Mouse (Mus musculus): ENCODE measurements around the gene Camkv. TPM values are rescaled to one million over a fixed set of nuclear protein-coding genes. Genes with fewer than 3 reads are reported as not detected.

Camkv gene
- polyA plus RNA-seq, 1 experiment from 2014 or later: 0.07 TPM

DNA sequence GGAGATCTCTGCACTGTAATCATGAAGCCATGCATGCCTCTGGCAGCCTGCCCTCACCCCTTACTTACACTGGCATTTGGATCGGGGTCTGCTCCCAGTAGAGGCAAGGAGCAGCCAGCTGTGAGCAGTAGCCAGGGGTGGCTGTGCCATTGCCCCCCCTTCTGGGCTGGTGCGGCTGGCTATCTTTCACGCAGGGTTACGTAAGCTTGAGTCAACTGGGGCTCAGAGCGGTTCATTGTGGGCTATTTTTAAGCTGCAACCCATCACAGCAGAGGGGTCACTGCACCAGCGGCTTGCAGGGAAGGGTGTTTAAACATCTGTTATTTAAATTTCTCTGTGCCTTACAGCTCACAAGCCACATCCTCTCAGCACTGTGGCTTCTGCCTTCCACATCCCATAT is 11.5 kb upstream of the Camkv start:
- H3K27me3 ChIP-seq (ENCODE audit: control insufficient read depth, insufficient read depth, low read length): no peaks in the 10 kb centered on the region
- H3K4me1 ChIP-seq (ENCODE audit: control insufficient read depth in 2 of 2, insufficient read depth in 2 of 2, low read length in 2 of 2): peaks cover 25 to 45% of the 10 kb centered on the region in 2 experiments
- H3K27ac ChIP-seq (replicated peaks in 1 of 2; ENCODE audit: control insufficient read depth in 1 of 2, insufficient read depth in 1 of 2, low read depth in 2 of 2, low read length in 2 of 2): peak overlapping the region in 1 of 2 experiments; percentile 53; a peak in 1 of 4 replicates
- no peaks in the 10 kb centered on the region for H3K9me3 ChIP-seq (ENCODE audit: control insufficient read depth, low read length)
- 19% methylated on average over 6 of the region's 6 CpGs for WGBS
- 0 out of 2 replicates have a peak, but pooled peaks have one; percentile 10 for ATAC-seq (ENCODE audit: insufficient number of reproducible peaks, insufficient read depth, low FRiP score, low read depth)
- H3K4me2 ChIP-seq (ENCODE audit: low read length): peak overlapping the region; percentile 12
- H3K9ac ChIP-seq (ENCODE audit: low read length): no peak overlapping the region
- H3K4me3 ChIP-seq (ENCODE audit: control insufficient read depth in 1 of 2, insufficient read depth in 1 of 2, low read depth in 1 of 2, low read length in 2 of 2): no peak overlapping the region
- H3K36me3 ChIP-seq (ENCODE audit: control insufficient read depth, insufficient read depth, low read length): no peaks in the 10 kb centered on the region

DNA sequence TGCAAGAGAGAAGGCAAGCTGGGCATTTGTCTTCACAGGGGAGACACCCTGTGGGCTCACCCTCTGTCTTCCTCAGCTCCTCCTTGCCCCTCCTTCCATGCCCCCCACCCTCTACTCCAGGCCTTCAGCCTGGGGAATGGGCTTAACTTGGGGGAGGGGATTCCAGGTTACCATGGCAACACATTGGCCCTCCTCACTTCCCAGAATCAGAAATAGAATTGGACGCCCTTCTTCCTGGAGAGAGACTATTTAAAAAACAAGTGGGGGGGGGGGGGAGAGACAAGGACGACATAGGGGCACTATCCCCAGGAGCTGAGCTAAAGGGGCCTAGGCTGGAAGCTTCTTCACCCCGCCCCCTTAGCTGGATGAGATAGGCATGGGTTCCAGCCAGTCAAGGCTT is 10.2 kb upstream of the Camkv start:
- H3K4me1 ChIP-seq (ENCODE audit: control insufficient read depth in 2 of 2, insufficient read depth in 2 of 2, low read length in 2 of 2): peaks cover 25 to 46% of the 10 kb centered on the region in 2 experiments
- ATAC-seq (ENCODE audit: insufficient number of reproducible peaks, insufficient read depth, low FRiP score, low read depth): no peak

DNA sequence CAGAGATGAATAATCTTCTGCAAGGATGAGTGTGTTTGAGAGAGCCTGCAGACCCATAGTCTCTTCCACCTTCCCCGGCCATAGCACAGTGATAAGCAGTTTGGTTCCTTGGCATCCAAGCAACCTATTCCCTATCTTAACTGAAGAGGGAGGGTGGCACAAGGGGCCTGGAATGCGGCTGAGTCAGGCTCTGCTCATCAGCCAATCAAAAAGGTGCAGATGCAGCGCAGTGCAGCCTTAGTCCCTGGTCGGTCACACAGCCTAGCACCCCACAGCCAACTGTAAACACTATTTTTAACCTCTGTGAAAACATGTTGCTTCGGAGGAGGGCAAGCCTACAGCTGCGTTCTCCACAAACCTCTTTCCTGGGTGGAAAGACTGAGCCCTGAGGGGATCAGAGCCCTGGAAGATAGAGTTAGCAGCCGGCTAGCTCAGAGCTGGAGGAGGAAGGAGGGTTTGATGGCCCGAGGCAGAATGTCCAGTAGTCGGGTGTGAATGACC is 8.5 kb upstream of the Camkv start:
- ATAC-seq (ENCODE audit: insufficient number of reproducible peaks, insufficient read depth, low FRiP score, low read depth): no peak
- Histone ChIP-seq H3K9me3 (ENCODE audit: control insufficient read depth, low read length) (no peaks in the 10 kb centered on the region), H3K4me3 (ENCODE audit: control insufficient read depth in 1 of 2, insufficient read depth in 1 of 2, low read depth in 1 of 2, low read length in 2 of 2) (no peak overlapping the region), H3K36me3 (ENCODE audit: control insufficient read depth, insufficient read depth, low read length) (no peaks in the 10 kb centered on the region), H3K4me1 (ENCODE audit: control insufficient read depth in 2 of 2, insufficient read depth in 2 of 2, low read length in 2 of 2) (peaks cover 25 to 46% of the 10 kb centered on the region in 2 experiments), H3K4me2 (ENCODE audit: low read length) (peak overlapping the region; percentile 29; the same call in 1 of the 2 replicates), H3K9ac (ENCODE audit: low read length) (no peak overlapping the region), H3K27ac (replicated peaks in 1 of 2; ENCODE audit: control insufficient read depth in 1 of 2, insufficient read depth in 1 of 2, low read depth in 2 of 2, low read length in 2 of 2) (peak overlapping the region in 1 of 2 experiments; percentile 19; a peak in 1 of 4 replicates), H3K27me3 (ENCODE audit: control insufficient read depth, insufficient read depth, low read length) (no peaks in the 10 kb centered on the region)
- WGBS: 18% methylated on average over 9 of the region's 9 CpGs

More for the DNA sequence above, 10.2 kb upstream of the Camkv start:
- Histone ChIP-seq H3K9ac (ENCODE audit: low read length) (no peak overlapping the region), H3K9me3 (ENCODE audit: control insufficient read depth, low read length) (no peaks in the 10 kb centered on the region), H3K36me3 (ENCODE audit: control insufficient read depth, insufficient read depth, low read length) (no peaks in the 10 kb centered on the region), H3K4me3 (ENCODE audit: control insufficient read depth in 1 of 2, insufficient read depth in 1 of 2, low read depth in 1 of 2, low read length in 2 of 2) (no peak overlapping the region), H3K4me2 (ENCODE audit: low read length) (no peak overlapping the region), H3K27ac (replicated peaks in 1 of 2; ENCODE audit: control insufficient read depth in 1 of 2, insufficient read depth in 1 of 2, low read depth in 2 of 2, low read length in 2 of 2) (no peak overlapping the region), H3K27me3 (ENCODE audit: control insufficient read depth, insufficient read depth, low read length) (no peaks in the 10 kb centered on the region)
- WGBS: 43% methylated on average over 3 of the region's 3 CpGs

DNA sequence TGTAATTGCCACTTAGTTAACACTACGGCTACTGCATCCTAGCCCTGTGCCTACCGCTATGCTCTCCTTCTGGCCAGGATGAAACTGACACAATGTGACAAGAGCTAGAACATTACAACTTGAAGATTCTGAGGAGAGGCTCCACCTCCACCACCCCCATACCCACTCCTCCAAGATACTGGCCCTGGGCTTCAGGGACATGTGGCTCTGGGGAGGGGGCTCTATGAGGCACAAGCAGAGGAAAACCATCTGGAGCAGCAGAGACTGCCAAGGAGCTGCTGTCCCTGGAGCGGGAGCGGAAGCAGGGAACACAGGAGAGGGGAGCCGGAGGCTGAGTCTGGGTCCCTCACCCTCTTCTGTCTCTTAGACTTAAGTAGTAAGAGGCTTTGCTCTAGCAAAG is 7.7 kb upstream of the Camkv start:
- Histone ChIP-seq H3K36me3 (ENCODE audit: control insufficient read depth, insufficient read depth, low read length) (no peaks in the 10 kb centered on the region), H3K4me1 (ENCODE audit: control insufficient read depth in 2 of 2, insufficient read depth in 2 of 2, low read length in 2 of 2) (peaks cover 25 to 46% of the 10 kb centered on the region in 2 experiments), H3K27me3 (ENCODE audit: control insufficient read depth, insufficient read depth, low read length) (no peaks in the 10 kb centered on the region), H3K4me2 (ENCODE audit: low read length) (no peak overlapping the region), H3K9ac (ENCODE audit: low read length) (no peak overlapping the region), H3K4me3 (ENCODE audit: control insufficient read depth in 1 of 2, insufficient read depth in 1 of 2, low read depth in 1 of 2, low read length in 2 of 2) (no peak overlapping the region), H3K9me3 (ENCODE audit: control insufficient read depth, low read length) (no peaks in the 10 kb centered on the region), H3K27ac (replicated peaks in 1 of 2; ENCODE audit: control insufficient read depth in 1 of 2, insufficient read depth in 1 of 2, low read depth in 2 of 2, low read length in 2 of 2) (no peak overlapping the region)
- no peak for ATAC-seq (ENCODE audit: insufficient number of reproducible peaks, insufficient read depth, low FRiP score, low read depth)
- 60% methylated on average over 5 of the region's 5 CpGs for WGBS

DNA sequence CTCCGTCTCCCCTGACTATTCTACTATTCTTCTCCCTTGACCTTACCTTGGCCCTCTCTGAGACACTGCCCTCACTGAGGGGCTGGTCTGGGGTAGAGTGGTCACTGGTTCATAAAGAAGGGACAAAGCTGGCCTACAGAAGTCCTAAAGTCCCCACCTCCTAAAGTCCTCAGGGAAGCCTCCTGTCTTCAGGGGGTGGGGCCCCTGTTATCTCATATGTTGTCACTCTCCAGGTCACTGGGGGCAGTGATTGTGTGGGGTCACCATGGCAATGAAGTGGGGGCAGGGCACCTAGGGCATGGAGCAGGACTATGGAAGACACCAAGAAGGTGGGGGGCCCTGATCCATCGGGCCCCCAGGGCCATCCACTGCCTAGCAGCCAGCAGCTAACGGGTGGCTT is 7.3 kb upstream of the Camkv start, which contains the start of gene Actl11:
TSS of gene Actl11 (plus strand) at position 301 of the 400 bp plus-strand sequence.
- H3K4me1 ChIP-seq (ENCODE audit: control insufficient read depth in 2 of 2, insufficient read depth in 2 of 2, low read length in 2 of 2): peaks cover 25 to 46% of the 10 kb centered on the region in 2 experiments
- no peaks in the 10 kb centered on the region for H3K36me3 ChIP-seq (ENCODE audit: control insufficient read depth, insufficient read depth, low read length)
- no peak for ATAC-seq (ENCODE audit: insufficient number of reproducible peaks, insufficient read depth, low FRiP score, low read depth)
- H3K4me3 ChIP-seq (ENCODE audit: control insufficient read depth in 1 of 2, insufficient read depth in 1 of 2, low read depth in 1 of 2, low read length in 2 of 2): no peak within 1 kb of the TSS
- no peaks in the 10 kb centered on the region for H3K27me3 ChIP-seq (ENCODE audit: control insufficient read depth, insufficient read depth, low read length)
- 73% methylated on average over 3 of the region's 3 CpGs for whole genome bisulfite sequencing
- peak within 1 kb of the TSS; percentile 29; the same call in 1 of the 2 replicates for H3K4me2 ChIP-seq (ENCODE audit: low read length)
- H3K9me3 ChIP-seq (ENCODE audit: control insufficient read depth, low read length): no peaks in the 10 kb centered on the region
- H3K27ac ChIP-seq (replicated peaks in 1 of 2; ENCODE audit: control insufficient read depth in 1 of 2, insufficient read depth in 1 of 2, low read depth in 2 of 2, low read length in 2 of 2): no peak within 1 kb of the TSS
- no peak within 1 kb of the TSS for H3K9ac ChIP-seq (ENCODE audit: low read length)

DNA sequence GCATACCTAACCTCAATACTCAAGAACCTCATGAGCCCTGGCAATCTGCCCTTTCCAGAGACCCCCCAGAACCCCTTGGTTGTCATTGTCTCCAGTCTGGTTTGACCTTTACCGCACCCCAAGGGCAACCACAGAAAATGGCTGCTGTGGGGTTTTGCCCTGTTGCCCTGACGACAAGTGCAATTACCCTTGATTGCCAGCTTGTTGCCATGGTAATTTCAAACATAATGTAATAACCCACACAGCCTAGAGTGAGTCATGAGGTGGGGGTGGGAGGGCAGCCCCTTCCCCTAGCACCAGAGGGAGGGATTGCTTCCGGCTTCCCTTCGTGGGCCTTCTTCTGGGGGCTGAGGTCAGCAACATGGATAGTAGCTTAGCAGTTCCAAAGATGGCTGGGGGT is 3.3 kb upstream of the Camkv start:
- no peak overlapping the region for H3K9ac ChIP-seq (ENCODE audit: low read length)
- H3K27me3 ChIP-seq (ENCODE audit: control insufficient read depth, insufficient read depth, low read length): peaks cover 34% of the 10 kb centered on the region
- peaks cover 12 to 31% of the 10 kb centered on the region in 2 experiments; a peak in 3 of 4 replicates for H3K4me1 ChIP-seq (ENCODE audit: control insufficient read depth in 2 of 2, insufficient read depth in 2 of 2, low read length in 2 of 2)
- no peak overlapping the region for H3K4me3 ChIP-seq (ENCODE audit: control insufficient read depth in 1 of 2, insufficient read depth in 1 of 2, low read depth in 1 of 2, low read length in 2 of 2)
- WGBS: 73% methylated on average over 4 of the region's 4 CpGs
- no peaks in the 10 kb centered on the region for H3K36me3 ChIP-seq (ENCODE audit: control insufficient read depth, insufficient read depth, low read length)
- ATAC-seq (ENCODE audit: insufficient number of reproducible peaks, insufficient read depth, low FRiP score, low read depth): no peak
- H3K9me3 ChIP-seq (ENCODE audit: control insufficient read depth, low read length): no peaks in the 10 kb centered on the region
- H3K27ac ChIP-seq (replicated peaks in 1 of 2; ENCODE audit: control insufficient read depth in 1 of 2, insufficient read depth in 1 of 2, low read depth in 2 of 2, low read length in 2 of 2): no peak overlapping the region
- H3K4me2 ChIP-seq (ENCODE audit: low read length): no peak overlapping the region

DNA sequence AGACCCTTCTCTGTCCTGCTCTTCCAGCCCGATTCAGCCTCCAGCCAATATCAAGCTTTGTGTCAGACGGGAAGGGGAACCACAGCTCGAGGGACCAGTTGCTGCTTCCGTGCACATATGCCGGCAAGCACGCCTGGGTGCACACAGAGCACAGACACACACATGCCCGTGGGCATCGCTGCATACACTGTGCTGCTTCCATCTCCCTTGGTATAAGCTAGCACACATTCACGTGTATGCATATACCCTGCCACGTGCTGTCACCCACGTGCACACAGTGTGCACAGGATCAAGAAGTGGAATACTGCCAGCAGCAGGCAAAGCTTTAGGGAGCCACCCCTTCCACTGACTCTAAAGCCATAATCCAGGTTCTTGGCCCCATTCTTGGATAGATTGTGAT is 1.3 kb upstream of the Camkv start:
- Histone ChIP-seq H3K36me3 (ENCODE audit: control insufficient read depth, insufficient read depth, low read length) (no peaks in the 10 kb centered on the region), H3K4me1 (ENCODE audit: control insufficient read depth in 2 of 2, insufficient read depth in 2 of 2, low read length in 2 of 2) (peaks cover 0 to 13% of the 10 kb centered on the region in 2 experiments; a peak in 2 of 4 replicates), H3K27ac (replicated peaks in 1 of 2; ENCODE audit: control insufficient read depth in 1 of 2, insufficient read depth in 1 of 2, low read depth in 2 of 2, low read length in 2 of 2) (no peak overlapping the region), H3K27me3 (ENCODE audit: control insufficient read depth, insufficient read depth, low read length) (peaks cover 47% of the 10 kb centered on the region), H3K4me2 (ENCODE audit: low read length) (no peak overlapping the region), H3K9ac (ENCODE audit: low read length) (no peak overlapping the region), H3K4me3 (ENCODE audit: control insufficient read depth in 1 of 2, insufficient read depth in 1 of 2, low read depth in 1 of 2, low read length in 2 of 2) (no peak overlapping the region), H3K9me3 (ENCODE audit: control insufficient read depth, low read length) (no peaks in the 10 kb centered on the region)
- ATAC-seq (ENCODE audit: insufficient number of reproducible peaks, insufficient read depth, low FRiP score, low read depth): no peak
- WGBS: 81% methylated on average over 11 of the region's 11 CpGs

DNA sequence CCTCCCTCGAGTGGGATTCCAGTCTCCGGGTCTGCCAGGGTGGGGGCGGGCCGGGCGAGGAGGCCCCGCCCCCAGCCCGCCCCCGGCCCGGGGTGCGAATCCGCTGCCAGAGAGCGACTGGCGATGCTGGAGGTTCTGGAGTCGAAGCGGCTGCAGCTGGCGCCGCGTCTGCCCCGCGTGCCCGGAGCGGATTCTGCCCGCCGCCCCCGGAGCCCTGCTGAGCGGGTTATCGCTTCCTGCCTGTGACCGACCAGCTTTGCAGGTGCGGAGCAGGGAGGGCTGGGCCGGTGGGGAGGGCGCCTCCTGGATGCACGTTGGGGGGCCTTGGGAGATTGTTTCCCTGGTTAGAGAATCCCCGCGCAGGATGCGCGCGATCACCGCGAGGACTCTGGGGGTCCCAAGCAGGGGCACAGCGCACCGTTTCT is 328 bp downstream of the Camkv start:
- Histone ChIP-seq H3K9me3 (ENCODE audit: control insufficient read depth, low read length) (no peaks in the 10 kb centered on the region), H3K27me3 (ENCODE audit: control insufficient read depth, insufficient read depth, low read length) (peaks cover 47% of the 10 kb centered on the region)
- ATAC-seq (ENCODE audit: insufficient number of reproducible peaks, insufficient read depth, low FRiP score, low read depth): no peak

More for the DNA sequence above, 328 bp downstream of the Camkv start:
- H3K9ac ChIP-seq (ENCODE audit: low read length): peak overlapping the region; percentile 68
- no peak overlapping the region for H3K27ac ChIP-seq (replicated peaks in 1 of 2; ENCODE audit: control insufficient read depth in 1 of 2, insufficient read depth in 1 of 2, low read depth in 2 of 2, low read length in 2 of 2)
- peak overlapping the region; percentile 90 for H3K4me2 ChIP-seq (ENCODE audit: low read length)
- H3K4me1 ChIP-seq (ENCODE audit: control insufficient read depth in 2 of 2, insufficient read depth in 2 of 2, low read length in 2 of 2): peaks cover 0 to 13% of the 10 kb centered on the region in 2 experiments; a peak in 2 of 4 replicates
- H3K36me3 ChIP-seq (ENCODE audit: control insufficient read depth, insufficient read depth, low read length): no peaks in the 10 kb centered on the region
- WGBS: 1% methylated on average over 41 of the region's 41 CpGs
- peak overlapping the region; percentile 42 to 49 for H3K4me3 ChIP-seq (ENCODE audit: control insufficient read depth in 1 of 2, insufficient read depth in 1 of 2, low read depth in 1 of 2, low read length in 2 of 2)

All from heart, embryonic 14.5 days (tissue).